Mouse (Mus musculus): ENCODE results near the gene Arf5. TPM values are rescaled to one million over a fixed set of nuclear protein-coding genes. Genes with fewer than 3 reads are reported as not detected.

The Arf5 gene
- polyA plus RNA-seq, 1 experiment from 2014 or later: 301 TPM

DNA sequence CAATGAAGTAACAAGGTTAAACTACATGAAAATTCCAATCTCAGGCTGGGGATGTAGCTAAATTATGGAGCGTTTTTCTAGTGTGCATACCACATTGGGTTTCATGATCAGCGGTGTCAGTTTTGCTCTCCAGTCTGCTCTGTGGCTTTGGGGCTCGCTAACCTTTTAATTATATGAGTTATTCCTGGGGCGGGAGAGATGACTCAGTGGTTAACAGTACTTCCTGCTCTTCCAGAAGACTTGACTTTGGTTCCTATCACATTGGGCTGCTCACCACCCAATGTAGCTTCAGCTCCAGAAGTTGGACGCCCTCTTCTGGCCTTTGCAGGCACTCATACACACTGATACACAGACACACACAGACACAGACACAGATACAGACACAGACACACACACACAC is 47.3 kb downstream of the Arf5 start:
- Histone ChIP-seq H3K4me1 (replicated peaks; ENCODE audit: control insufficient read depth, insufficient read depth, low read length) (no peaks in the 10 kb centered on the region), H3K9me3 (ENCODE audit: control insufficient read depth, low read length) (no peaks in the 10 kb centered on the region), H3K4me3 (ENCODE audit: low read depth, low read length) (no peak overlapping the region), H3K9ac (ENCODE audit: low read length) (no peak overlapping the region), H3K36me3 (ENCODE audit: control insufficient read depth, insufficient read depth, low read length) (no peaks in the 10 kb centered on the region), H3K27me3 (ENCODE audit: control insufficient read depth, insufficient read depth, low read length) (no peaks in the 10 kb centered on the region), H3K27ac (ENCODE audit: low read depth, low read length) (no peak overlapping the region), H3K4me2 (ENCODE audit: low read depth, low read length, severe bottlenecking) (no peak overlapping the region)
- no peak for ATAC-seq (replicated peaks; ENCODE audit: low FRiP score)
- DNase-seq (ENCODE audit: low spot score): no peak
- 81% methylated on average over 5 of the region's 5 CpGs for WGBS

DNA sequence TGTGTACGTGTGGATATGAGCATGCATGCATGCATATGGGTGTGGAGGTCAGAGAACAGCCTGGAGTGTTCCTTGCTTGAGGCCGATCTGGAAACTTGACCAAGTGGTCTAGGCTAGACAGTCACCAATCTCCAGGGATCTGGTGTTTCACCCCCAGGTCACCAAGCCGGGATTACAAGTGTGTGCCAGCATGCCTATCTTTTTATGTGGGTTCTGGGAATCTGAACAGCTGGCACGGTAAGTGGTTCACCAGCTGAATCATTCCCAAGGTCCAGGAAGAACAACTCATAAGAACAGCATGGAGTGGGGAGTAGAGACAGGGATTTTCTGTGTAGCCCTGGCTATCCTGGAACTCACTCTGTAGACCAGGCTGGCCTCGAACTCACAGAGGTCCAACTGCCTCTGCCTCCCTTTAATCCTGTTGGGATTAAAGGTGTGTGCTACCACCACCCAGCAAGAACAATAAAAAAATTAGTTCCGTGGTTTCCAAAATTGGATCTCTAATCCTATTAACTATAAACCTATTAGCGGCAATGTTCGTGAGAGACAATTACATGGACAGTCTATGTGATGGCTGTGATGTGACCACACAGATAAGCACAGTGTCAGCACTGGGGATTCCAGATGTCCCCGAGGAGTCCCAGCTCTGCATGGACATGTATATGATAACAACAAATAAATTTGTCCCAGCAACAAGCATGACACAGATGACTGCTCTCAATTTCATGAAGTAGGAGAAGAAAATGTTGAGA is 48.1 kb downstream of the Arf5 start:
- H3K9me3 ChIP-seq (ENCODE audit: control insufficient read depth, low read length): no peaks in the 10 kb centered on the region
- H3K36me3 ChIP-seq (ENCODE audit: control insufficient read depth, insufficient read depth, low read length): no peaks in the 10 kb centered on the region
- WGBS: 84% methylated on average over 9 of the region's 9 CpGs
- H3K4me3 ChIP-seq (ENCODE audit: low read depth, low read length): no peak overlapping the region
- no peak overlapping the region for H3K4me2 ChIP-seq (ENCODE audit: low read depth, low read length, severe bottlenecking)
- no peak for DNase-seq (ENCODE audit: low spot score)
- no peak overlapping the region for H3K27ac ChIP-seq (ENCODE audit: low read depth, low read length)
- H3K27me3 ChIP-seq (ENCODE audit: control insufficient read depth, insufficient read depth, low read length): no peaks in the 10 kb centered on the region
- H3K4me1 ChIP-seq (replicated peaks; ENCODE audit: control insufficient read depth, insufficient read depth, low read length): no peaks in the 10 kb centered on the region
- H3K9ac ChIP-seq (ENCODE audit: low read length): no peak overlapping the region
- ATAC-seq (replicated peaks; ENCODE audit: low FRiP score): no peak

DNA sequence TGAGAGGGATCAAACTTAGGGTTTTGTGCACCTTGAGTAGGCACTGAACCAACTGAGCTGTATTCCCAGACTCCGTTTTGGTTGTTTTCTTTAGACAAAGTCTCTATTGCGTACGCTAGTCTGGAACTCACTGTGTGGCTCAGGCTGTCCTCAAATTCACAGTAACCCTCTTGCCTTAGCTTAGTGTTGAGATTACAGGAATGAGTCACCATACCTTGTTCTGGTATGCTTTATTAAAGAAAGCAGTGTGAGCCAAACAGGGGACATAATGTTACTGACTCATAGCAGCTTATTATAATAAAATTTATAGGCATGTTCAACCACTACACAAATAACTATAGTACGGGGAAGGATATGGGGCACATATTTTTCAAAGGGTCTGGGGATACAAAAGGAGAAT is 50.9 kb downstream of the Arf5 start:
- DNase-seq (ENCODE audit: low spot score): no peak
- Histone ChIP-seq H3K9me3 (ENCODE audit: control insufficient read depth, low read length) (no peaks in the 10 kb centered on the region), H3K4me2 (ENCODE audit: low read depth, low read length, severe bottlenecking) (no peak overlapping the region), H3K4me1 (replicated peaks; ENCODE audit: control insufficient read depth, insufficient read depth, low read length) (no peaks in the 10 kb centered on the region; the same call in 1 of the 2 replicates), H3K36me3 (ENCODE audit: control insufficient read depth, insufficient read depth, low read length) (no peaks in the 10 kb centered on the region), H3K27ac (ENCODE audit: low read depth, low read length) (no peak overlapping the region), H3K27me3 (ENCODE audit: control insufficient read depth, insufficient read depth, low read length) (no peaks in the 10 kb centered on the region), H3K4me3 (ENCODE audit: low read depth, low read length) (no peak overlapping the region), H3K9ac (ENCODE audit: low read length) (no peak overlapping the region)
- ATAC-seq (replicated peaks; ENCODE audit: low FRiP score): no peak
- WGBS: 92% methylated on average over 4 of the region's 4 CpGs

DNA sequence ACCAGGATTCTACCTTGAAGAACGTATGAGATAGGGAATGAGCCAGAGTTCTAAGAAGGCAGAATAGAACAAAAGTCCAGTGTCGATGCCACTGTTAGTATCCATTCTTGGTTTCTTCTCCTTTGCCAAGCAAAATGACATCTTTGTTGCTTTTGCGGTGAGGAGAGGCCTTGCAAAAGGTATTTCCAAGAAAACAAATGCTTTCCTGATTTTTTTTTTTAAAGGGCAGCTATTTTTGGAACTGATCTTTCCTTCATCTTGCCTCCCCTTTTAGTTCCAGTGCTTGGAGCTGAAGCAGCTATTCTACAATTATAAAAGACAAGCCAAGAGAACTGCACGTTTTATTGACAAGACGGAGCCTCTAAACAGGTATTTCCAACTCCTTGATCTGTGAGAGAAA is 51.5 kb downstream of the Arf5 start, which contains the start of gene Snd1:
Gene Snd1, plus strand, starts transcription at position 301 of the 400 bp plus-strand sequence.
- 83% methylated on average over 5 of the region's 5 CpGs for WGBS
- no peak within 1 kb of the TSS for H3K9ac ChIP-seq (ENCODE audit: low read length)
- no peaks in the 10 kb centered on the region for H3K9me3 ChIP-seq (ENCODE audit: control insufficient read depth, low read length)
- DNase-seq (ENCODE audit: low spot score) (no peak), ATAC-seq (replicated peaks; ENCODE audit: low FRiP score) (no peak)
- H3K27ac ChIP-seq (ENCODE audit: low read depth, low read length): no peak within 1 kb of the TSS
- no peak within 1 kb of the TSS for H3K4me3 ChIP-seq (ENCODE audit: low read depth, low read length)
- H3K36me3 ChIP-seq (ENCODE audit: control insufficient read depth, insufficient read depth, low read length): no peaks in the 10 kb centered on the region
- no peak within 1 kb of the TSS for H3K4me2 ChIP-seq (ENCODE audit: low read depth, low read length, severe bottlenecking)
- no peaks in the 10 kb centered on the region; the same call in 1 of the 2 replicates for H3K4me1 ChIP-seq (replicated peaks; ENCODE audit: control insufficient read depth, insufficient read depth, low read length)
- H3K27me3 ChIP-seq (ENCODE audit: control insufficient read depth, insufficient read depth, low read length): no peaks in the 10 kb centered on the region

Other genes with a start within 250 kb of the Arf5 start
- gene Zfp800, start 25.6 kb upstream of the Arf5 start, polyA plus RNA-seq (2014; fragmentation: Nextera tagmentation; extraction: Ambion mirVana): 23.9 and 26.0 TPM in 2 replicates
- not detected in 2 replicates for gene Fscn3, start 4.2 kb downstream of the Arf5 start, polyA plus RNA-seq (2014; fragmentation: Nextera tagmentation; extraction: Ambion mirVana)
- 9.3 and 10.4 TPM in 2 replicates for gene Gcc1, start 4.8 kb downstream of the Arf5 start, polyA plus RNA-seq (2014; fragmentation: Nextera tagmentation; extraction: Ambion mirVana)
- not detected in 2 replicates for gene Pax4, start 25.8 kb downstream of the Arf5 start, polyA plus RNA-seq (2014; fragmentation: Nextera tagmentation; extraction: Ambion mirVana)
- gene Snd1, start 51.6 kb downstream of the Arf5 start, polyA plus RNA-seq (2014; fragmentation: Nextera tagmentation; extraction: Ambion mirVana): 104 and 105 TPM in 2 replicates

Data from forebrain, embryonic 11.5 days (tissue).